Mouse (Mus musculus) bone marrow macrophage, adult 2 months (primary cell): ENCODE measurements around the gene Saysd1. TPM values are rescaled to one million over a fixed set of nuclear protein-coding genes. Genes with fewer than 3 reads are reported as not detected.

ENCODE experiments used
- H3K27ac ChIP-seq: 2 replicates; pipeline ENCODE4 v1.5.1; 2012; ENCODE audit warnings: low read depth, low read length; ENCODE audit not compliant: insufficient read depth
- H3K4me1 ChIP-seq: 2 replicates; pipeline ENCODE4 v1.6.1; 2012; ENCODE audit warnings: low read length; ENCODE audit not compliant: control insufficient read depth, insufficient read depth
- H3K4me3 ChIP-seq: 2 replicates; pipeline ENCODE4 v1.5.1; 2012; ENCODE audit warnings: mild to moderate bottlenecking, low read length, moderate library complexity; ENCODE audit not compliant: insufficient read depth
- CTCF ChIP-seq: IDR thresholded peaks from 2 replicates; pipeline ENCODE4 v1.5.1; 2012; ENCODE audit warnings: low read depth, mild to moderate bottlenecking, low read length, moderate library complexity
- POLR2A ChIP-seq: IDR thresholded peaks from 2 replicates; pipeline ENCODE4 v1.6.1; 2012; ENCODE audit warnings: mild to moderate bottlenecking, low read depth, low read length, borderline replicate concordance
- polyA plus RNA-seq: library from polyadenylated mRNA; stranded (reverse); fragments of >200 nt; gene quantifications from 2 replicates; pipeline ENCODE4 v1.2.4, GENCODE M21; 2012; ENCODE audit not compliant: missing spikeins, insufficient read depth, insufficient read length

Gene Saysd1
- polyA plus RNA-seq, 1 experiment: 9.8 TPM

- peaks cover 7% of the 10 kb centered on the region; the same call in 1 of the 2 replicates for H3K4me1 ChIP-seq
- no peak overlapping the region for H3K4me3 ChIP-seq
- H3K27ac ChIP-seq: no peak overlapping the region
- TF ChIP-seq CTCF (no peak), POLR2A (no peak)
Measured at GRCm38 (mm10) chr14:20177494-20178123, 39.3 kb upstream of the Saysd1 start.

DNA sequence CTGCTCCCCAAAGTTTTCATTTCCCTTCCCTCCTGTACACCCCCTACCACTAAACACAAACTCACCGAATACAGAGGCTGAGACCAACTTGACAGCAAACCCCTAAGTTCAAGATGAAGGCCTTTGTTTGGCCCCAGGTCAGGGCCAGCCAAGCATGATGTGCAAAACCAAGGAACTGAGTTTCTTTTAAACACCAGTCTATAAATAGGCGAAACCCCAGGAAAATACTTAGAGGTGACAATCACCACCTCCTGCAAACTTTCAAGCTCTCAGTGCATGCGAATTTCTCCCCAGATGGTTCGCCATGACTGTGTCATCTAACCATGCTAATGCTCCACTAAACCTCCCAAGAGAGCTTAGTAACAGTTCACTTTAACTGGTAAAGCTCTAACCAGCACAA, 37.4 kb upstream of the Saysd1 start:
- H3K27ac ChIP-seq: no peak overlapping the region
- H3K4me3 ChIP-seq: no peak overlapping the region
- H3K4me1 ChIP-seq: 0 out of 2 replicates have a peak, but pooled peaks cover 2% of the 10 kb centered on the region
- no peak for TF ChIP-seq POLR2A
- no peak for TF ChIP-seq CTCF

DNA sequence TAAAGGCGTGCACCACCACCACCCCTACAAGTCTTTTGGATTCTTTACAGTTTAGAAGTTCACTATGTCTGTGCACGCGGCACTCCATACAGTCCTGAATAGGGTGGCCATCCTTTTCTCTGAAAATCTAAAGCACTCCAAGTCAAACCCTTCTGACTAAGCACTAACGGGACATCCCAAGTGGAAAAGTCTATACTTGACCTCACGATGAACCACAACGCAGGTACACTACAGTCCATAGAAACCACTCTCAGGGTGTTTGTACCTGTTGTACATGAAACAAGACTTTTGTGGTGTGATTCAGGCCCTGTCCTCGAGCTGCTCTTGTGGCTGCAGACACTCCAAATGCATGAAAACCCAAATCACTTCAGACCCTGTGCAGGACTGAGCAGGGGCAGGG, 36.8 kb upstream of the Saysd1 start:
- Histone ChIP-seq H3K27ac (no peak overlapping the region), H3K4me1 (0 out of 2 replicates have a peak, but pooled peaks cover 2% of the 10 kb centered on the region), H3K4me3 (no peak overlapping the region)
- TF ChIP-seq POLR2A (no peak), CTCF (no peak)

- Histone ChIP-seq H3K4me1 (0 out of 2 replicates have a peak, but pooled peaks cover 2% of the 10 kb centered on the region), H3K27ac (no peak overlapping the region), H3K4me3 (no peak overlapping the region)
- TF ChIP-seq CTCF (no peak), POLR2A (no peak)
Measured at GRCm38 (mm10) chr14:20174696-20175095, 36.4 kb upstream of the Saysd1 start.

GRCm38 (mm10) chr14:20173873-20174490, 35.6 kb upstream of the Saysd1 start:
- Histone ChIP-seq H3K4me3 (no peak overlapping the region), H3K27ac (no peak overlapping the region), H3K4me1 (no peaks in the 10 kb centered on the region)
- TF ChIP-seq CTCF (no peak), POLR2A (no peak)

DNA sequence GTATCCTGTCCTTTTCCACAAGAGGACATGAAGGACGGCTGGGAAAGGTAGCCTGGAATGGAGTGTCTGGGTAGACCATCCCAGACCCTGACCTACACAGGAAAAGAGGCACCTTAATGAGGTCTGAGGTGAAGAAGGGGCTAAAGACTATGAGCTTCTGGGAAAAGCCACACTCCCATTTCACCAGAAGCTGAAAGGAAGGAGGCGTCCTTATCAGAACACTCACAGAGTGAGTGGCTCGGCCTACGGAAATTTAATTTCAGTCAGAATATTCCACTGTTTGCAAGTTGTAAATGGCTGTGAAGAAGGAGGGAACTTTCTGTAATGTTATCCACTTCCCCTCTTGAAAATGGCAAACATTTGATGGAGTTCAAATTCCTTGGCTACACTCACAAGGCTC, 34.6 kb upstream of the Saysd1 start:
- TF ChIP-seq CTCF (no peak), POLR2A (no peak)
- H3K4me3 ChIP-seq: no peak overlapping the region
- no peak overlapping the region for H3K27ac ChIP-seq
- H3K4me1 ChIP-seq: no peaks in the 10 kb centered on the region

- Histone ChIP-seq H3K4me3 (no peak overlapping the region), H3K27ac (no peak overlapping the region), H3K4me1 (no peaks in the 10 kb centered on the region)
- no peak for TF ChIP-seq POLR2A
- no peak for TF ChIP-seq CTCF
Measured at GRCm38 (mm10) chr14:20172509-20172908, 34.2 kb upstream of the Saysd1 start.

- TF ChIP-seq POLR2A: no peak
- no peak for TF ChIP-seq CTCF
- no peak overlapping the region for H3K27ac ChIP-seq
- no peak overlapping the region for H3K4me3 ChIP-seq
- no peaks in the 10 kb centered on the region for H3K4me1 ChIP-seq
Measured at GRCm38 (mm10) chr14:20171840-20172239, 33.5 kb upstream of the Saysd1 start.

- Histone ChIP-seq H3K27ac (no peak overlapping the region), H3K4me1 (no peaks in the 10 kb centered on the region), H3K4me3 (no peak overlapping the region)
- TF ChIP-seq CTCF (no peak), POLR2A (no peak)
Measured at GRCm38 (mm10) chr14:20169251-20169650, 30.9 kb upstream of the Saysd1 start.

DNA sequence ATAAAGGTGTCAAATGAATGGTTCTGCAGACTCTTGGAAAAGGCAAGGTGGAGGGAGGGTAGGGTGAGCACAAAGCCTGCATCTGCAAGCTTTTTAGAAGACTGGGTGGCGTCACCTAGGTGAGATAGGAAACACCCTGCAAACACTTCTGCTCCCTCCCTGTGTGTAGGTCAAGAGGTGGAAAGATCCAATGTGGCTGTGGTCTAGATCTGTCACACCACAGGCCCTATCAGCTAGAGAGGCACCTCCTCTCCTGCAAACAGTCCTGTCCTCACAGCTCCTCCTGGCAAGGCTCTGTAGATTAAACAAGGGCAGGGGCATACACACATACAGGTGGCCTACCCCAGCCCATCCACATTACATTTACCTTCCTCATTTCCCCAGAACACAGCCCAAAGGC, 30.1 kb upstream of the Saysd1 start:
- H3K4me3 ChIP-seq: no peak overlapping the region
- no peak overlapping the region for H3K27ac ChIP-seq
- TF ChIP-seq CTCF (no peak), POLR2A (no peak)
- no peaks in the 10 kb centered on the region for H3K4me1 ChIP-seq

DNA sequence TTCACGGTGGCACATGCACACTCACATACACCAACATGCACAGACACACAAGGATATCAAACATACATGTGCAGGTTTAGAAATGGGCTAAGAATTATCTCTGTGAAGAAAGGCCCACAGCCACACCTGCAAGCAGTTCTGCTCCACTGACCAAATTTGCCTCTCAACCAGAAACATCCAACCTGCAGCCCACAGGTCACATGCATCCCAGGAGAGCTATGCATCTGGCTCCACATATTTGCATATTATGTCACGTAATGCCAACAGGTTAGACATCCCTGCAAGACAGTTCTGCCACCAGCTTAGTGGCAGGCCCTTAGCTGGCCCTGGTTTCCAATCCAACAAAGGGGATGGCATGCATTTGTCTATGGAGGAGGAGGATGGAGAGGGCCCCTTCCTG, 29.7 kb upstream of the Saysd1 start:
- Histone ChIP-seq H3K4me3 (no peak overlapping the region), H3K4me1 (no peaks in the 10 kb centered on the region), H3K27ac (no peak overlapping the region)
- no peak for TF ChIP-seq POLR2A
- no peak for TF ChIP-seq CTCF

GRCm38 (mm10) chr14:20165413-20165812, 27.1 kb upstream of the Saysd1 start:
- H3K4me3 ChIP-seq: no peak overlapping the region
- H3K4me1 ChIP-seq: no peaks in the 10 kb centered on the region
- no peak overlapping the region for H3K27ac ChIP-seq
- no peak for TF ChIP-seq POLR2A
- TF ChIP-seq CTCF: no peak
